Mouse (Mus musculus) heart, postnatal 10 days (tissue): ENCODE data around the gene Unc5cl. TPM values are rescaled to one million over a fixed set of nuclear protein-coding genes. Genes with fewer than 3 reads are reported as not detected.

ENCODE experiments used
- DNase-seq, 2 experiments: peaks; one replicate each; pipeline ENCODE4 v3.0.0; 2021
- intact Hi-C: fragments of 180-260 bp; cut with DNase I; formaldehyde crosslinking; loops from one replicate; pipeline ENCODE4 v1.15.1; 2025
- total RNA-seq, 2 experiments: library from RNA; stranded (reverse); gene quantifications; 2 replicates each; pipeline ENCODE4 v1.2.3; 2021

Gene Unc5cl
- total RNA-seq, 2 experiments from 2014 or later, result 0.72 TPM; not detected in 1

DNA sequence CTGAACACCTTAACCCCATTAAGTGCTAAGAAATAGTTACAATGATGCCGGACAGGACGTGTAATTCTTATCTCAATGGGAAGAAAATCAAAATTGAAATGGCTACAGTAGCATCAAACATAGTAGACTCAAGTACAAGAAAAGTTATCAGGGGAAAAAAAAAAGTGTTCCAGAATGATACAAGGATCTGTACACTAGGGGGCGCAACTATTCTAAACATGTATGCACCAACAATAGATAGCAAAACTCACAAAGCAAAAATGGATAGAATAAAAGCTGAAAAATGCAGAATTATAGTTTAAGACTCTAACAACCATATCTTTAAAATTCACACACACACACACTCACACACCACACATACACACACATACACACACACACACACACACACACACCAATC, 134.0 kb downstream of the Unc5cl start:
- no peak for DNase-seq
- intact Hi-C loops, result no loop called here

Other genes starting within 250 kb of the Unc5cl start
- gene Trem1, start 222.1 kb upstream of the Unc5cl start, total RNA-seq, result under 1 TPM; 0.12 to 0.15 TPM
- not detected for gene Trem3, start 207.1 kb upstream of the Unc5cl start, total RNA-seq
- under 1 TPM; 0.14 to 0.97 TPM for gene Treml4, start 190.6 kb upstream of the Unc5cl start, total RNA-seq
- gene Treml2, start 155.4 kb upstream of the Unc5cl start, total RNA-seq, result under 1 TPM; 0.42 to 0.69 TPM
- under 1 TPM in 1 of 2 experiments, not detected in 1; 0.15 TPM for gene B430306N03Rik, start 138.8 kb upstream of the Unc5cl start, total RNA-seq
- gene Trem2, start 108.5 kb upstream of the Unc5cl start, total RNA-seq, result 1 to 10 TPM; 1.3 to 1.6 TPM
- under 1 TPM in 1 of 2 experiments, not detected in 1; 0.31 TPM for gene Treml1, start 95.0 kb upstream of the Unc5cl start, total RNA-seq
- 10 to 100 TPM; 22.0 to 29.9 TPM for gene Nfya, start 45.0 kb upstream of the Unc5cl start, total RNA-seq
- 10 to 100 TPM; 11.5 to 16.4 TPM for gene Oard1, start 44.9 kb upstream of the Unc5cl start, total RNA-seq
- 100 to 1,000 TPM; 227 to 228 TPM for gene Apobec2, start 22.0 kb upstream of the Unc5cl start, total RNA-seq
- 1 to 10 TPM in 1 of 2 experiments, not detected in 1; 1.0 TPM for gene Tspo2, start 3.4 kb upstream of the Unc5cl start, total RNA-seq